Mouse (Mus musculus) hindbrain, embryonic 16.5 days (tissue): ENCODE measurements around the gene Ube2e1. TPM values are rescaled to one million over a fixed set of nuclear protein-coding genes. Genes with fewer than 3 reads are reported as not detected.
"Not testable (repeated sequence)": the region's sequence is repeated elsewhere in the genome, so short reads cannot be mapped to it uniquely, and the experiment has no call there.

Experiments
- ATAC-seq: fragments of 200-750 bp; cut with Nextera tagmentation; 2 replicates; pipeline ENCODE4 v1.8.0; 2017; ENCODE audit warnings: moderate TSS enrichment, moderate library complexity
- H3K27ac ChIP-seq: fragments of 300-500 bp; sonication (generic); 2 replicates; pipeline ENCODE4 v1.5.1; 2014; ENCODE audit warnings: low read depth, mild to moderate bottlenecking, control low read depth, low read length, moderate library complexity
- H3K27me3 ChIP-seq: fragments of 300-500 bp; sonication (generic); replicated peaks from 2 replicates; pipeline ENCODE4 v1.6.1; 2014; ENCODE audit warnings: low read length; ENCODE audit not compliant: control insufficient read depth, insufficient read depth
- H3K36me3 ChIP-seq: fragments of 300-500 bp; sonication (generic); 2 replicates; pipeline ENCODE4 v1.6.1; 2014; ENCODE audit warnings: mild to moderate bottlenecking, low read length, moderate library complexity, mixed read lengths; ENCODE audit not compliant: control insufficient read depth, insufficient read depth
- H3K4me1 ChIP-seq: fragments of 300-500 bp; sonication (generic); 2 replicates; pipeline ENCODE4 v1.6.1; 2014; ENCODE audit warnings: low read depth, low read length; ENCODE audit not compliant: control insufficient read depth, insufficient read depth
- H3K4me2 ChIP-seq: fragments of 300-500 bp; sonication (generic); 2 replicates; pipeline ENCODE4 v1.6.1; 2014; ENCODE audit warnings: mild to moderate bottlenecking, low read length, control low read depth, moderate library complexity
- H3K4me3 ChIP-seq: fragments of 300-500 bp; sonication (generic); 2 replicates; pipeline ENCODE4 v1.5.1; 2014; ENCODE audit warnings: mild to moderate bottlenecking, low read length, control low read depth, moderate library complexity
- H3K9ac ChIP-seq: fragments of 300-500 bp; sonication (generic); 2 replicates; pipeline ENCODE4 v1.6.1; 2014; ENCODE audit warnings: low read depth, mild to moderate bottlenecking, control low read depth, low read length, moderate library complexity
- H3K9me3 ChIP-seq: fragments of 300-500 bp; sonication (generic); 2 replicates; pipeline ENCODE4 v1.6.1; 2014; ENCODE audit warnings: mild to moderate bottlenecking, low read length, moderate library complexity; ENCODE audit not compliant: control insufficient read depth
- WGBS: fragments of 180-500 bp; shearing (Covaris S2); extraction: QIAGEN DNeasy Blood & Tissue Kit; methylation state at CpG from one replicate; pipeline ENCODE4 v1.1.7; 2014; 5-methylcytosine and 5-hydroxymethylcytosine counted together
- polyA plus RNA-seq: library from polyadenylated mRNA; unstranded; fragments of >200 nt; fragmentation: Nextera tagmentation; extraction: Ambion mirVana; gene quantifications from 2 replicates; pipeline ENCODE4 v1.2.1, GENCODE M21; 2015

Ube2e1 gene
- polyA plus RNA-seq, 1 experiment from 2014 or later: 201 TPM

DNA sequence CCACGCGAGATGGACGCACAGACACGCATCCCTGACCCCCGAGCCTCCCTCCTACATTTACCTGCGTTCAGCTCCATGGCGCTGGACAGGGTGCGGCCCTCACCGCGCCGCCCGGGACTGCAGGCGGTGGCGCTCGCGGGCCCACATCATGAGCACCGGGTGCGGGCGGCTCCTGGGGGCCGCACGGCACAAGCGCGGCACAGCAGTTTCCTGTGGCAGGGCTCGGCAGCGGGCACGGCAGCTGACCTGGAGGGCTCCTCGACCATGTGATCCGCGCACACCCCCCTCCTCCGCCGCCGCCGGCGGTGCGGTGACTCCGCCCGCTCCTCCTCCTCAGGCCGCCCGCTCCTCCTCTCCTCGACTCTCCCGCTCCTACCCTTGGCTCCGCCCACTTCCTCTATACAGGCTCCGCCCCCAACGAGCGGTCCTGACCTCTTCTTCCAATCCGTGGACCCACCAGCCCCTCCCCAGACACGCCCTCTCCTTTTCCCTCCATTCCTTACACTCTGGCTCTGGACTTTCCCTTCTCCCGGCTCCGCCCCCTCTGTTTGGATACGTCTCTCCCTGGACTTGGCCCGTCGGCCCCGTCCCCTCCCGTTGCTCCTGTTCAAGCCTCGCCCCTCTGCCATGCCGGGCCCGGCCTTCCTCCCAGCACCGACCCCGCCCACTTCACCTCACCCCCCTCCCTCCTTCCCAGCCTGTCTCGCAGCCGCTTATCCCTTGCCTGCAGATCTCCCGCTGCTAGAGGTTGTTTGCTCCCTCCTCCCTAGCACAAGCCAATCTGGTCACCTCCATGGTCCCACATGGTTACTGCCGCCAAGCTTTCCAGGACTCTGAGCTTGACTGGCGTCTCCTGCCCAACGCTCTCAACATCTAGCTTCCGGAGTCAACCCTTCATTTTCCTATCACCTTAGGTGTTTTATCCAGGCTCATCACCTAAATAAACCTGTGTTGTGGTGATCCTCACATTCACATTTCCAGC, 92.6 kb downstream of the Ube2e1 start, which contains the start of gene Nr1d2:
TSS of gene Nr1d2 (minus strand) at position 378 of the 982 bp plus-strand sequence.
- H3K4me3 ChIP-seq: peak within 1 kb of the TSS; percentile 96
- no peaks in the 10 kb centered on the region for H3K4me1 ChIP-seq
- H3K27me3 ChIP-seq: no peaks in the 10 kb centered on the region
- peak within 1 kb of the TSS; percentile 87 for H3K27ac ChIP-seq
- H3K9ac ChIP-seq: peak within 1 kb of the TSS; percentile 72
- ATAC-seq: peak; percentile 92
- peak within 1 kb of the TSS; percentile 79 for H3K4me2 ChIP-seq
- no peaks in the 10 kb centered on the region for H3K9me3 ChIP-seq
- H3K36me3 ChIP-seq: no peaks in the 10 kb centered on the region
- WGBS: under 1% methylated on average over 48 of the region's 66 CpGs

- Histone ChIP-seq H3K27ac (peak overlapping the region; percentile 87), H3K27me3 (no peaks in the 10 kb centered on the region), H3K36me3 (no peaks in the 10 kb centered on the region), H3K9ac (peak overlapping the region; percentile 72), H3K4me3 (peak overlapping the region; percentile 96), H3K9me3 (no peaks in the 10 kb centered on the region), H3K4me2 (peak overlapping the region; percentile 79), H3K4me1 (no peaks in the 10 kb centered on the region)
- WGBS: under 1% methylated on average over 62 of the region's 71 CpGs
- ATAC-seq: peak; percentile 95
Measured at GRCm38 (mm10) chr14:18238131-18238749, 93.4 kb downstream of the Ube2e1 start.

DNA sequence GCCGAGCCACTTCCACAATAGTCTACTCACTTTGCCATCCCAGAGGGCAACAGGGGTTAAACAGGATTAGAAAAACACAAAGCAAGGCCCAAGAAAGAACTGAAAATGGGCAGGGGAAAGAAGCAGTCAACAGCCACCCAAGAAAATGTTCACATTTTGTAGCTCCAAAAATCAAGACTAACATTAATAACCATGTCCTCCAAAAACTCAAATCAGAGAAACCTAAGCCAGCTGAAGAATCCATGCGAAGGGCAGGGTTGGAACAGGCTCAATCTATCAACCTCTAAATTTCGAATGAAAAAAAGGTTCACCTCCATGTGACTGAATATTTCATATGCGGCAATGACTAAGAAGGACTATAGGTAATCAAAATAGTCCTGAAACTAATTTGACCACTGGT, 94.3 kb downstream of the Ube2e1 start:
- no peak for ATAC-seq
- Histone ChIP-seq H3K4me2 (no peak overlapping the region; the same call in 1 of the 2 replicates), H3K9ac (no peak overlapping the region), H3K9me3 (no peaks in the 10 kb centered on the region), H3K27ac (no peak overlapping the region), H3K4me3 (peak overlapping the region; percentile 96; the same call in 1 of the 2 replicates), H3K4me1 (no peaks in the 10 kb centered on the region), H3K27me3 (no peaks in the 10 kb centered on the region), H3K36me3 (no peaks in the 10 kb centered on the region)
- WGBS: 61% methylated on average over 4 of the region's 4 CpGs

DNA sequence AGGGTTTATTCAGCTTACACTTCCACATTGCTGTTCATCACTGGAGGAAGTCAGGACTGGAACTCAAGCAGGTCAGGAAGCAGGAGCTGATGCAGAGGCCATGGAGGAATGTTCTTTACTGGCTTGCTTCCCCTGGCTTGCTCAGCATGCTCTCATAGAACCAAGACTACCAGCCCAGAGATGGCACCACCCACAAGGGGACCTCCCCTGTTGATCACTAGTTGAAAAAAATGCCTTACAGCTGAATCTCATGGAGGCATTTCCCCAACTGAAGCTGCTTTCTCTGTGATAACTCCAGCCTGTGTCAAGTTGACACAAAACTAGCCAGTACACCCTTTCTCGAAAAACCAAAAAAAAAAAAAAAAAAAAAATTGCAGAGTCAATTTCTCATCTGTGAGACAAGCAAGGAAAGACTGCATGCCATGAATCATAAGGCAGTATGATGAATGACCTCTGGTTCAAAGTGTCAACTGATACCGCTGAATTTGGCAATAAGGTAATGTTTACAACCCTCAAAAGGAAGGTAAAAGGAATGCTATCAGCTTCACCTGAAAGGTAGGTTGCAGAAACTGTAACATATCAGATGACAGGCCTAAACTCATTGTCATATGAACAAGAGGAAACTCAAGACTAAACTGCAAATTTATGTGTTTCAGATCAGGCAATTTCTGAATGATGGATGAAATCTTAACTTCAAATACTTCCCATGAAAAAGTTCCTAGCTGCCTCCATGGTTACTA, 95.0 kb downstream of the Ube2e1 start:
- not testable (repeated sequence) for H3K4me3 ChIP-seq, H3K27ac ChIP-seq, H3K36me3 ChIP-seq, H3K9ac ChIP-seq, H3K27me3 ChIP-seq, ATAC-seq, H3K9me3 ChIP-seq, H3K4me2 ChIP-seq, H3K4me1 ChIP-seq
- 97% methylated on average over 2 of the region's 2 CpGs for WGBS

DNA sequence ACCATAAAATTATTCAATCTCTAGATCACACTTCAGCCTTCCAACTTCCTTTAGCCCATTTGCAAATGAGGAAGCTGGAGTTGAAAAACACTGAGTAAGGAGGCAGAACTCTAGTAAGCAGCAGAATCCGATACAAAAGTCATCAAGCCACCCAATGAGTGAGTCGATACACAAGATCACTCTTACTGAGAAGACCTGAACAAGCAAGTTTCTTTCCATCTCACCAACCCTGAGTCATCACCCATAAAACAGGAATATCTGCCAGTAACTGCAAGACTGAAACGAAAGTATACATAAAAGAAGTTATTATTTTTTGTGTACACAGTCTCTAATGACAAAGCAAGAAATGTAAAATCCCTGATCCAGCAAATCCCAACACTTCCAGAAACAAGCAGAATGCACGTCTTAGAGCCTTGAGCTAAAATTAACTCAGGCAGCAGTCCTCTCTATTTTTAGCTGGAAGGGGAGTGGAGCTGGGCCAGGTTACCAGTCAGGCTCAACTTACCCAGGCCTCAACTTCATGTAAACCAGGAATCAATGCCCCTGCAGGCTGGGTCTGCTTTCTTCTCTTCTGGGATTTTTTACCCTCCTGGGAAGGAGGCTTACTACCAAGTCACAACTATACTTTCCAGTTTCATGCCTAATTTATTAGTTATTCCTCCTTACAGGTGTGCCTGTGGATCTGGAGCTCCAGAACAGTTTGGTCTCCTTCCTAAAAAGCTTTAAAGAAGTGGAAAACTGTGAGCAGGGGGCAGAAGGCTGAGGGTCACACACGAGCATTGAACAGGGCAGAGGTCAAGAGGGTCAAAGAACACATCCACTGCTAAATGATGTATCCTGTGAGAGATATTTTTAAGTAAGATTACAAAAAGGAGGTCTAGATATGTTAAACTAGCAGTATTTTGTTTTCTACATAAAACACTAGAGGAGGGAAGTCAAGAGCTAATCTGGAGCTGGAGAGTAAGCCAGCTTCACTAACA, 97.4 kb downstream of the Ube2e1 start:
- no peaks in the 10 kb centered on the region for H3K36me3 ChIP-seq
- no peaks in the 10 kb centered on the region for H3K27me3 ChIP-seq
- H3K4me2 ChIP-seq: no peak overlapping the region
- no peak overlapping the region for H3K4me3 ChIP-seq
- no peak for ATAC-seq
- WGBS: 64% methylated on average over 5 of the region's 5 CpGs
- no peak overlapping the region for H3K9ac ChIP-seq
- no peaks in the 10 kb centered on the region for H3K9me3 ChIP-seq
- H3K27ac ChIP-seq: no peak overlapping the region
- H3K4me1 ChIP-seq: no peaks in the 10 kb centered on the region

- Histone ChIP-seq H3K27me3 (no peaks in the 10 kb centered on the region), H3K36me3 (no peaks in the 10 kb centered on the region), H3K9me3 (no peaks in the 10 kb centered on the region), H3K4me2 (no peak overlapping the region), H3K27ac (no peak overlapping the region), H3K9ac (no peak overlapping the region), H3K4me1 (no peaks in the 10 kb centered on the region), H3K4me3 (no peak overlapping the region)
- no peak for ATAC-seq
- 93% methylated on average over 2 of the region's 2 CpGs for WGBS
Measured at GRCm38 (mm10) chr14:18233076-18233475, 98.6 kb downstream of the Ube2e1 start.

Other genes starting within 250 kb of the Ube2e1 start
- 6.6 and 7.1 TPM in 2 replicates for gene Nr1d2, start 92.7 kb downstream of the Ube2e1 start, polyA plus RNA-seq
- 60.6 and 70.4 TPM in 2 replicates for gene Nkiras1, start 60.7 kb downstream of the Ube2e1 start, polyA plus RNA-seq
- 248 and 259 TPM in 2 replicates for gene Rpl15, start 60.5 kb downstream of the Ube2e1 start, polyA plus RNA-seq